ENCODE assay signal across 25 mouse cellular contexts in genomic region chr2:81765778-81766177, GRCm38 (mm10).
"Had no signal": no experiment of that assay in that cellular context is flagged by ENCODE, and none has a peak within 500 bp of the region (broad histone marks: within the 10 kb centered on the region; RNA-seq: fewer than 3 reads in every experiment).

No protein-coding gene starts in this region.

- H3K4me1 ChIP-seq: heart, embryonic 13.5 days; heart, embryonic 15.5 days; hindbrain, embryonic 13.5 days; hindbrain, embryonic 15.5 days; kidney, embryonic 15.5 days; limb, embryonic 13.5 days had no signal

- H3K27ac ChIP-seq: heart, adult 2 months; heart, embryonic 13.5 days; heart, embryonic 15.5 days; hindbrain, embryonic 13.5 days; hindbrain, embryonic 15.5 days; hindbrain, postnatal 0 days; kidney, embryonic 15.5 days; kidney, postnatal 0 days; limb, embryonic 13.5 days had no signal

- H3K4me2 ChIP-seq: heart, embryonic 11.5 days; heart, embryonic 13.5 days; heart, embryonic 15.5 days; hindbrain, embryonic 13.5 days; hindbrain, embryonic 15.5 days; kidney, embryonic 15.5 days; limb, embryonic 13.5 days had no signal

- H3K36me3 ChIP-seq: heart, embryonic 13.5 days; heart, embryonic 15.5 days; hindbrain, embryonic 13.5 days; hindbrain, embryonic 15.5 days; kidney, embryonic 15.5 days; limb, embryonic 13.5 days had no signal

- H3K9ac ChIP-seq: forebrain, postnatal 0 days; heart, embryonic 13.5 days; heart, embryonic 15.5 days; hindbrain, embryonic 13.5 days; hindbrain, embryonic 15.5 days; kidney, embryonic 15.5 days; limb, embryonic 13.5 days had no signal

- H3K4me3 ChIP-seq: heart, adult 2 months; heart, embryonic 13.5 days; heart, embryonic 15.5 days; hindbrain, embryonic 13.5 days; hindbrain, embryonic 15.5 days; kidney, embryonic 15.5 days; limb, embryonic 13.5 days had no signal

- H3K9me3 ChIP-seq: heart, embryonic 13.5 days; heart, embryonic 15.5 days; hindbrain, embryonic 13.5 days; hindbrain, embryonic 15.5 days; kidney, embryonic 15.5 days; limb, embryonic 13.5 days had no signal

- H3K27me3 ChIP-seq: heart, embryonic 13.5 days; heart, embryonic 15.5 days; hindbrain, embryonic 13.5 days; hindbrain, embryonic 15.5 days; kidney, embryonic 15.5 days; limb, embryonic 13.5 days had no signal

- DNase-seq: forebrain, postnatal 0 days; gastrocnemius, postnatal 14 days; gastrocnemius, postnatal 36 days; heart, adult 11 months; heart, adult 2 months; heart, postnatal 14 days; heart, postnatal 36 days; kidney, adult 11 months; kidney, adult 2 months; kidney, adult 9 months; kidney, postnatal 14 days; kidney, postnatal 36 days; layer of hippocampus, adult 9-11 months; layer of hippocampus, postnatal 36 days; left cerebral cortex, postnatal 4 days had no signal

- ATAC-seq: forebrain, postnatal 0 days; hindbrain, postnatal 0 days; intestine, embryonic 16.5 days had no signal
